Mouse (Mus musculus): ENCODE results near the gene Glb1. TPM values are rescaled to one million over a fixed set of nuclear protein-coding genes. Genes with fewer than 3 reads are reported as not detected.

Gene Glb1
- total and polyA plus RNA-seq, 3 experiments = 7.0 to 15.7 TPM; not detected in 1

DNA sequence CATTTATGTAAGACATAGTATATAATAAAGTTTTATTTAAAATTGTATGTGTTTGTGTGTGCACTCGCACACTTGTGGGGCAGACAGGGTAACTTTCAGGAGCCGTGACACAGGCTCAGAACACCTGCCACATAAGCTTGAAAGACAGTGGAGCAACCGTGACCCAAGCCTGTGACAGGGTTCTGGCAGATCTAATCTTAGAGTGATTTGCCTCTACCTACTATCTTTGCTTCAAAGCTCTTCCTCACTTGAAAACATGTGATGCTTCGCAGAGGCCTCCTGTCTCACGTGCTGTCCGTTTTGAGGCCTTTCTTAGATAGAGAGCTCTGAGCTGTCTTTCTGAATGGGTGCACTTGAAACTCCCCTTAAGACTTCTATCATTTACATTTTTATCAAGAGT lies 51.5 kb downstream of the Glb1 start:
- no peak for DNase-seq (ENCODE audit: low read depth, low spot score)
- no peaks in the 10 kb centered on the region for H3K79me2 ChIP-seq (ENCODE audit: control insufficient read depth, insufficient read depth, low read length, poor library complexity)
- no peak overlapping the region for H3K27ac ChIP-seq (ENCODE audit: control insufficient read depth, low read depth, low read length)
- H3K4me1 ChIP-seq (ENCODE audit: control insufficient read depth in 1 of 2, insufficient read depth in 2 of 2, low read length in 2 of 2) = no peaks in the 10 kb centered on the region
- no peaks in the 10 kb centered on the region for H3K36me3 ChIP-seq (ENCODE audit: control insufficient read depth in 1 of 2, insufficient read depth in 2 of 2, low read length in 2 of 2)
- no peak for TF ChIP-seq USF1 (IDR thresholded peaks at IDR 0.05; ENCODE audit: low read depth, low read length)
- TF ChIP-seq MEF2A (IDR thresholded peaks at IDR 0.05; ENCODE audit: extremely low read depth, insufficient replicate concordance, low read depth, low read length, poor library complexity, severe bottlenecking) = no peak
- TF ChIP-seq CHD1 (IDR thresholded peaks at IDR 0.05; ENCODE audit: low read depth, low read length) = no peak
- no peak for TF ChIP-seq UBTF (IDR thresholded peaks at IDR 0.05; ENCODE audit: borderline replicate concordance, insufficient read depth, low read depth, low read length)
- no peak for TF ChIP-seq NELFE (IDR thresholded peaks at IDR 0.05; ENCODE audit: low read depth, low read length)
- TF ChIP-seq USF2 (IDR thresholded peaks at IDR 0.05; ENCODE audit: borderline replicate concordance in 1 of 2, insufficient read depth in 1 of 2, low read depth in 1 of 2, low read length in 2 of 2) = no peak
- TF ChIP-seq SIN3A (IDR thresholded peaks at IDR 0.05; ENCODE audit: low read length) = no peak
- H3K9me3 ChIP-seq (replicated peaks; ENCODE audit: insufficient read depth, low read length) = no peaks in the 10 kb centered on the region
- H3K27me3 ChIP-seq (ENCODE audit: control insufficient read depth in 1 of 2, insufficient read depth in 2 of 2, low read length in 2 of 2) = no peaks in the 10 kb centered on the region
- no peak overlapping the region for H3K9ac ChIP-seq (ENCODE audit: control insufficient read depth, low read depth, low read length, poor library complexity, severe bottlenecking)
- no peak overlapping the region for H3K4me3 ChIP-seq (ENCODE audit: control insufficient read depth in 1 of 2, insufficient read depth in 1 of 2, low read depth in 2 of 2, low read length in 2 of 2)

DNA sequence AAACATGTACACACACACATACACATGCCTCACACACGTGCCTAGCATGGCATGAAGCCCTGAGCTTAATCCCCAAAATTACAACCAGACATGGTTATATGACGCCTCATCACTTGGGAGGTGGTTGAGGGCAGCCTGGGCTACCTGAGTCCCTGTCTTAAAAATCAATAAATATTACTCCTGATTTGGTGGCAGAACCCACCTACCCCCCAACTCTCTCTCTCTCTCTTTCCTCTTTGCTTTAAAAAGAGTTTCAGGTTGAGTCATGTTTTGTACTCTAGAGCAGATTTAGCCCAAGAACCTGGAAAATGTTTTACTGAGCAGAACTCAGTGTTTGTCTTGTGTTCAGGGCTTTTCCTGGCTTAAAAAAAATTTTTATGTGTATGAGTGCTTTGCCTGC lies 54.5 kb downstream of the Glb1 start:
- Histone ChIP-seq H3K79me2 (ENCODE audit: control insufficient read depth, insufficient read depth, low read length, poor library complexity) (no peaks in the 10 kb centered on the region), H3K27ac (ENCODE audit: control insufficient read depth, low read depth, low read length) (no peak overlapping the region), H3K4me3 (ENCODE audit: control insufficient read depth in 1 of 2, insufficient read depth in 1 of 2, low read depth in 2 of 2, low read length in 2 of 2) (no peak overlapping the region), H3K9ac (ENCODE audit: control insufficient read depth, low read depth, low read length, poor library complexity, severe bottlenecking) (no peak overlapping the region), H3K9me3 (replicated peaks; ENCODE audit: insufficient read depth, low read length) (no peaks in the 10 kb centered on the region), H3K4me1 (ENCODE audit: control insufficient read depth in 1 of 2, insufficient read depth in 2 of 2, low read length in 2 of 2) (no peaks in the 10 kb centered on the region), H3K27me3 (ENCODE audit: control insufficient read depth in 1 of 2, insufficient read depth in 2 of 2, low read length in 2 of 2) (no peaks in the 10 kb centered on the region), H3K36me3 (ENCODE audit: control insufficient read depth in 1 of 2, insufficient read depth in 2 of 2, low read length in 2 of 2) (no peaks in the 10 kb centered on the region)
- no peak for DNase-seq (ENCODE audit: low read depth, low spot score)
- TF ChIP-seq BHLHE40 (IDR thresholded peaks at IDR 0.05; ENCODE audit: borderline replicate concordance, low read depth, low read length) (no peak), ETS1 (IDR thresholded peaks at IDR 0.05; ENCODE audit: low read depth, low read length) (no peak), MXI1 (IDR thresholded peaks at IDR 0.05; ENCODE audit: low read depth, low read length) (no peak), MAZ (IDR thresholded peaks at IDR 0.05; ENCODE audit: low read depth, low read length) (no peak), ZMIZ1 (IDR thresholded peaks at IDR 0.05; ENCODE audit: low read depth, low read length) (no peak), KAT2A (conservative IDR thresholded peaks at IDR 0.05; ENCODE audit: low read depth, low read length) (no peak), RCOR1 (IDR thresholded peaks at IDR 0.05; ENCODE audit: low read depth, low read length) (no peak), E2F4 (IDR thresholded peaks at IDR 0.05; ENCODE audit: borderline replicate concordance, low read depth, low read length) (no peak), NRF1 (IDR thresholded peaks at IDR 0.05; ENCODE audit: insufficient read depth, low read depth, low read length, poor library complexity, severe bottlenecking) (no peak), SMC3 (IDR thresholded peaks at IDR 0.05; ENCODE audit: low read depth, low read length) (no peak), NELFE (IDR thresholded peaks at IDR 0.05; ENCODE audit: low read depth, low read length) (no peak), JUND (IDR thresholded peaks at IDR 0.05; ENCODE audit: low read depth, low read length) (no peak), HCFC1 (IDR thresholded peaks at IDR 0.05; ENCODE audit: low read depth, low read length) (no peak), POLR2AphosphoS2 (IDR thresholded peaks at IDR 0.05; ENCODE audit: low read length) (no peak), MAX (IDR thresholded peaks at IDR 0.05; ENCODE audit: low read length) (no peak)

All from MEL (cell line).